Mouse (Mus musculus): ENCODE measurements around the gene Mrps26.

DNA sequence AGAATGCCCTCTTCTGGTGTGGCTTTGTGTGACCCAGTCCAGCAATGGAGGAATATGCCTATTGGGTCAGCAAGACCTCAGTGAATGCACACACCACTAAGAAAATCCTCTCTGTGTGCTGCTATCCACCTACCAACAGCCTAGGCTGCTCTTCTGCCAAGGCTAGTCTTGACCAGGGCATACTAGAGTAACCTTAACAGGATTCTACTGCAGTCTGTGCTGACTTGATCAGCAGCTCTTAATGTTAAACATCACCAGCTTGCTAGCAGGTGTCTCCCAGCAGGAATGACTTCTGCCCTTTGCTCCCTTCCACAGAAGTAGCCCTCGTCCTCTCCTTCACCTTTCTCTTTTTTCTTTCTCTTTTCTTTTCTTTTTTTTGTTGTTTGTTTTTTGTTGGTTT, 7.2 kb upstream of the Mrps26 start:
- TF ChIP-seq CTCF (IDR thresholded peaks at IDR 0.05; ENCODE audit: control insufficient read depth, insufficient read depth, insufficient read length) (no peak), CEBPB (IDR thresholded peaks at IDR 0.05; ENCODE audit: low read depth) (no peak)

Data from C2C12 (cell line).